Mouse (Mus musculus) liver, adult 2 months (tissue): Measurements from ENCODE around the gene Homer1. TPM values are rescaled to one million over a fixed set of nuclear protein-coding genes. Genes with fewer than 3 reads are reported as not detected.

Experiments used
- DNase-seq: peaks from one replicate; pipeline ENCODE4 v3.0.0-alpha.2; 2011; ENCODE audit warnings: low read depth, low spot score; ENCODE audit errors: extremely low read depth
- H3K27ac ChIP-seq: fragments of 200-500 bp; replicated peaks from 2 replicates; pipeline ENCODE4 v1.5.1; 2012; ENCODE audit warnings: low read depth, mild to moderate bottlenecking, control low read depth, inconsistent platforms, low read length; ENCODE audit not compliant: insufficient read depth
- H3K27me3 ChIP-seq: fragments of 200-500 bp; 2 replicates; pipeline ENCODE4 v1.6.1; 2012; ENCODE audit warnings: mild to moderate bottlenecking, moderate library complexity, low read length, inconsistent platforms; ENCODE audit not compliant: control insufficient read depth, insufficient read depth
- H3K36me3 ChIP-seq: fragments of 200-500 bp; 2 replicates; pipeline ENCODE4 v1.6.1; 2012; ENCODE audit warnings: low read length, inconsistent platforms; ENCODE audit not compliant: control insufficient read depth, insufficient read depth
- H3K4me1 ChIP-seq: fragments of 200-500 bp; 2 replicates; pipeline ENCODE4 v1.6.1; 2011; ENCODE audit warnings: low read length; ENCODE audit not compliant: control insufficient read depth, insufficient read depth
- H3K4me3 ChIP-seq: fragments of 200-500 bp; 2 replicates; pipeline ENCODE4 v1.5.1; 2011; ENCODE audit warnings: low read depth, mild to moderate bottlenecking, control low read depth, low read length, moderate library complexity; ENCODE audit not compliant: insufficient read depth
- H3K79me2 ChIP-seq: fragments of 200-500 bp; 2 replicates; pipeline ENCODE4 v1.6.1; 2012; ENCODE audit warnings: inconsistent platforms, mild to moderate bottlenecking, low read length, moderate library complexity; ENCODE audit not compliant: control insufficient read depth, insufficient read depth
- H3K9ac ChIP-seq: fragments of 200-500 bp; 2 replicates; pipeline ENCODE4 v1.6.1; 2012; ENCODE audit warnings: low read depth, mild to moderate bottlenecking, control low read depth, inconsistent platforms, low read length
- CTCF ChIP-seq: fragments of 200-500 bp; IDR thresholded peaks from 2 replicates; pipeline ENCODE4 v1.5.1; 2011; ENCODE audit warnings: low read depth, low read length, control low read depth
- POLR2A ChIP-seq: fragments of 200-500 bp; IDR thresholded peaks from 2 replicates; pipeline ENCODE4 v1.6.1; 2011; ENCODE audit warnings: low read length, control low read depth; ENCODE audit not compliant: insufficient read depth; ENCODE audit errors: extremely low read depth
- WGBS: fragments of 180-500 bp; shearing (Covaris S2); methylation state at CpG from one replicate; pipeline ENCODE4 v1.1.7; 2018; 5-methylcytosine and 5-hydroxymethylcytosine counted together
- polyA plus RNA-seq: library from polyadenylated mRNA; depleted of rRNA; stranded (reverse); fragments of >200 nt; gene quantifications from 2 replicates; pipeline ENCODE4 v1.2.3, GENCODE M21; 2012
- total RNA-seq: library from RNA; depleted of rRNA; stranded (reverse); fragments of >200 nt; gene quantifications from 2 replicates; pipeline ENCODE4 v1.2.3, GENCODE M21; 2014

Gene Homer1
- total and polyA plus RNA-seq, 2 experiments, result 1.8 to 13.2 TPM

DNA sequence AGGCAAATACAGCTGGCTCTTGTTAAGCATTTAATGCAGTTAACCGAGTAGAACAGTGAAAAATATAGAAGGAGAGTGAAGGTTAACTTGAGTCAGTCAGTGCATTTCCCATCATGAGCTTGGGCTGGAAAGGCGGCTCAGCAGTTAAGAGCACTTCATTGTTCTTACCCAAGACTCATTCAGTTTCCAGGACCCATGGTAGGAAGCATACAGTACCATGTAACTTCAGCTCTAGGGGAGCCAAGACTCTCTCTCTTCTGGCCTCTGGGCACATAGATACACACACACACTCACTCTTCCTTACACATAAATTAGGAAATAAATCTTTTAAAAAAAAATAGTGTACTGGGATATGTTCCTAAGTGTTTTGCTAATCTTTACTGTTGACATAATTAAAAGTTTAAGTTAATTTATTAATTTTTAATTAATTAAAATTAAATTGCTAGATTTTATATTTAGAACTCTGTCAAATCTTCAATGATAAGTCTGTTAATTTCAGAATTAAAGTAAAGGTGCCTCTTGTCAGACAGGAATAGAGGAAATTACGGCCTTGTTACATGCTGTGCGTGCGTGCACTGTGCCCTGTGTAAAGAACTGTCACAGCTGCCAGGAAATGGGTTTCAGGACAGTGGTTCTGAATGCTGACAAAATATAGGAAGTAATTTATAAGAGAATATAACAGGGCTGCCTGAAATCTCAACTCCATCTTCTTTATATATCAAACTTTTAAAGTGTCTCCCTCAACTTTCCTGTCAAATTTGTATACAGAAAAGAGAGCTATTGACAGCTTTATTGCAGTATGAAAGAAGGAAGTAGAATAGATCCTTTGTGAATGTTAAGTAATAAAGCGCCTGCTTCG, 55.2 kb downstream of the Homer1 start:
- H3K27ac ChIP-seq, result no peak overlapping the region
- no peak overlapping the region for H3K9ac ChIP-seq
- 83% methylated on average over 7 of the region's 7 CpGs for WGBS

DNA sequence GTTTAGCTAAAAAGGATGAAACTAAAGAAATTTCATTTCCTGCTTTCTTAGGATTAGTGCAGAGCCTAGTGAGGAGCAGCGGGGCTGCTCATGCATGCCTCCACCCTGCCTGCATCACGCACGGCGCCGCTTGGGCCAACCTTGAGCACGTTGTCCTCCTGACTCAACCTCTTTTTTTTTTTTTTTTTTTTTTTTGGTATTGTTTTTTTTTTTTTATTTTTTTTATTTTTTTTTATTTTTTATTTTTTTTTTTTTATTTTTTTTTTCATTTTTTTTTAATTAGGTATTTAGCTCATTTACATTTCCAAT, 55.8 kb downstream of the Homer1 start:
- Histone ChIP-seq H3K27me3 (no peaks in the 10 kb centered on the region), H3K9ac (no peak overlapping the region), H3K27ac (no peak overlapping the region), H3K4me3 (no peak overlapping the region), H3K36me3 (peaks cover 2% of the 10 kb centered on the region; the same call in 1 of the 2 replicates), H3K4me1 (no peaks in the 10 kb centered on the region), H3K79me2 (no peaks in the 10 kb centered on the region)
- 88% methylated on average over 6 of the region's 6 CpGs for WGBS
- no peak for TF ChIP-seq POLR2A
- TF ChIP-seq CTCF, result no peak
- DNase-seq, result no peak

More for the DNA sequence above, 55.2 kb downstream of the Homer1 start:
- H3K4me3 ChIP-seq, result no peak overlapping the region
- H3K36me3 ChIP-seq, result peaks cover 5% of the 10 kb centered on the region
- no peaks in the 10 kb centered on the region for H3K4me1 ChIP-seq
- no peaks in the 10 kb centered on the region for H3K79me2 ChIP-seq
- H3K27me3 ChIP-seq, result no peaks in the 10 kb centered on the region
- no peak for DNase-seq
- TF ChIP-seq CTCF (no peak), POLR2A (no peak)

DNA sequence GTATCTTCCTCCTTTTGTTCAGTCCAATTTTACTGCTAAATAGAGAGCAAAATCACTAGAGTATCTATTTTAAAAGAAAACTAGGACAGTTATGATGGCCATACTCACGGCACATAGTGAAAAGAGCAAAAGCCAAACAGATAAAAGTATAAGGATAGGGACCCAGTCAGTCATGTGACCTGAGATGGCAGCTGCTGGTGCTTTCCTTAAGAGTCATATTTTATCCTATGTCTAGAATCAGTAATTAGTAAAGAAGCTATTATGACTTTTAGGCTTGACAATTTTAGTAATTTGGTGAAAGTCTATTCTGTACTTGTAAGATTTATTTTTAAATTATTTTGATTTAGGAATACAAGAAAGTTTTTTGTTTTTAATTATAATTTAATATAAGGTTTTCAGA, 59.1 kb downstream of the Homer1 start:
- H3K4me1 ChIP-seq, result no peaks in the 10 kb centered on the region
- H3K27me3 ChIP-seq, result no peaks in the 10 kb centered on the region
- H3K4me3 ChIP-seq, result no peak overlapping the region
- peaks cover 2% of the 10 kb centered on the region; the same call in 1 of the 2 replicates for H3K36me3 ChIP-seq
- 90% methylated on average over 1 of the region's 1 CpGs for WGBS
- H3K9ac ChIP-seq, result no peak overlapping the region
- no peak for DNase-seq
- TF ChIP-seq CTCF, result no peak
- TF ChIP-seq POLR2A, result no peak
- no peaks in the 10 kb centered on the region for H3K79me2 ChIP-seq
- no peak overlapping the region for H3K27ac ChIP-seq

DNA sequence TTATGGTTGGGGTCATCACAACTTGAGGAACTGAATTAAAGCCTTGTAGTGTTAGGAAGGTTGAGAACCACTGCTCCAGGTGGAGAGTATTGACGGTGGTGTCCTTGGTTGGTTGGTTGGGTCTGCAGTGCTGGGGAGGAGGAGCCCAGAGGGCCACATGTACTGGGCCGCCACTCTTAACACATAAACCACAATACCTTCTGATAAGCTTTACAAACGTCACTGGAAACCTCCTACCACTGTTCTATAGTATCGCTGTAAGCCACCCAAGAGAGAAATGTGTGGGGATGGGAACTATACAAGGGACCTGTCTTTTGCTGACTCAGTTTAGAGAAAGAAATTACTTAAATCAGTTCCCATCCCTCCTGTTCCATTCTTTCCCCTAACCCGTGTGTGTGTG, 68.1 kb downstream of the Homer1 start:
- H3K36me3 ChIP-seq, result no peaks in the 10 kb centered on the region; the same call in none of the 2 replicates
- H3K9ac ChIP-seq, result no peak overlapping the region
- DNase-seq, result no peak
- H3K27ac ChIP-seq, result no peak overlapping the region
- TF ChIP-seq CTCF (no peak), POLR2A (no peak)
- 94% methylated on average over 5 of the region's 5 CpGs for WGBS
- H3K79me2 ChIP-seq, result no peaks in the 10 kb centered on the region
- no peak overlapping the region for H3K4me3 ChIP-seq
- H3K27me3 ChIP-seq, result no peaks in the 10 kb centered on the region
- H3K4me1 ChIP-seq, result no peaks in the 10 kb centered on the region

DNA sequence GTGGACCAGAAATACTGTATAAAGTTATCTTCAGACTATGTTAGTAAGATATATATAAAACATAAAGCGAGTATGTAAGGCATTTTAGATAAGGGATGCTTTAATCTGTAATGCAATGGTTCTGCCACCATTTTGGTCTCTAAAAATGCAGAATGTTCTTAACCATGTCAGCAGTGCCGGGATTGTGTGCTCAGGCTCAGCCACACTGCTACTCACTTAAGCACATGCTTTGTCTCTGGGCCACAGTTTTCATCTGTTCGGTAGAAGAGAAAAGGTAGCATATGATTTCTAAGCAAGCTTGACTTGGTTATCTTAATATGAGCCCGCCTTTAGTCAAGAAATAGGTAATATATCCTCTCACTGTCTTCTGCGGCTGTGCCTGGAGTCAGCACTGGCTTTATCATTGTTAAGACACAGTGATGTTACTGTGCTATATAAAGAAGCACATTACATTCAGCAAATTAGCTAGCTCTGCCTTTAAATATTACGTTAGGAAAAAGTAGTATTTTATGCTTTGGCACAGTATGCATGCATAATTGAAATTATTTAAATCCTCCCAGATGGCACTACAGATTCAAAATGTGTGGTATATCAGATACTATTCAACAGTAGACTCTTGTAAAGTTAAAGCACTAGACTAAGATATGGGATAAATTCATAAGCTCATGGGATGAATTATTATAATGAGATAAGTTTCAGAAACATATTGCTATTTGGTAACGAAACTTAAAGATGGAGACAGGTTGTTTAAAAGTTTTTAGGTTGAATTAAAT, 69.6 kb downstream of the Homer1 start:
- Histone ChIP-seq H3K36me3 (no peaks in the 10 kb centered on the region; the same call in 1 of the 2 replicates), H3K4me1 (no peaks in the 10 kb centered on the region), H3K27me3 (no peaks in the 10 kb centered on the region), H3K79me2 (no peaks in the 10 kb centered on the region), H3K9ac (no peak overlapping the region), H3K27ac (no peak overlapping the region), H3K4me3 (no peak overlapping the region)
- DNase-seq, result no peak
- TF ChIP-seq POLR2A (no peak), CTCF (no peak)
- WGBS, result 96% methylated on average over 7 of the region's 7 CpGs

DNA sequence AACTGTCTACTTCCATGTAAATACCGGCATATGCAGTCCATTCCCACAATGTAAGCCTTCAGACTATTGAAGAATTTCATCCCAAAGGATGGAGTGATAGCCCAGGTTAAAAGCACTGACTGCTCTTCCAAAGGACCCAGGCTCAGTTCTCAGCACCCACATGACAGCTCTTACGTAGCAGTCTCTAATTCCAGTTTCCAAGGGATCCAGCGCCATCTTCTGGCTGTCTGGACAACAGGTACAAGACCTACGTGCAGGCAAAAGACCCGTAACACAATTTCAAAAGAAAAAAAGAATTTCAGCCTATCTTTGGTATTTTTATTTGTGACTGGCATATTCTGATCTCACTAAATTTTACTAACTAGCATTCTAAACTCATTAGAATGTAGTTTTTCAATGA, 75.0 kb downstream of the Homer1 start:
- no peaks in the 10 kb centered on the region for H3K27me3 ChIP-seq
- no peak for DNase-seq
- no peak overlapping the region for H3K9ac ChIP-seq
- no peaks in the 10 kb centered on the region for H3K79me2 ChIP-seq
- no peaks in the 10 kb centered on the region for H3K36me3 ChIP-seq
- no peak for TF ChIP-seq CTCF
- TF ChIP-seq POLR2A, result no peak
- no peak overlapping the region for H3K27ac ChIP-seq
- no peak overlapping the region for H3K4me3 ChIP-seq
- WGBS, result 94% methylated on average over 5 of the region's 5 CpGs
- no peaks in the 10 kb centered on the region for H3K4me1 ChIP-seq
